In the genomic region with DNA sequence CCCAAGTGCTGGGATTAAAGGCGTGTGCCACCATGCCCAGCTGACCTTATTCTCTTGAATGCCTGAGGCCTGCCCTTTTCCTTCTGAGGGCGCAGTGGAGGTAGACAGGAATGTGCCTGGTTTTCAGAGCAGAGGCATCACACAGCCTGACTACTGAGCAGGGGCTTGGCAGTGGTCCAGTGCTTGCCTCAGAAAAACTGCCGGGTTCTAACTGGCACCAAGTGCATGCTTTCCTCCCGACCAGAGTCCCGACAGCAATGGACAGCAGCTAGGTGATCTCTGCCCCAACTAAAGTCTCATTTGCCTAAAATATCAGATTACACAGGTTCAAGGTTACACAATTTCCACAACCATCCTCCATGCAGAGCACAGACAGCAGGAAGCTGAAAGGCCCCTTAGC, we compare ENCODE assay signal across 9 mouse cellular contexts. TPM values are rescaled to one million over a fixed set of nuclear protein-coding genes. Genes with fewer than 3 reads are reported as not detected.
DNase-seq lines count a peak whose midpoint lies in the region; ATAC-seq and TF ChIP-seq lines count a peak whose summit lies in the region.
"Had no signal": no experiment of that assay in that cellular context is flagged by ENCODE, and none has a peak within 500 bp of the region (broad histone marks: within the 10 kb centered on the region; RNA-seq: fewer than 3 reads in every experiment).

No protein-coding gene starts in this region.

- TF ChIP-seq CTCF in brain, embryonic 14.5 days (IDR thresholded peaks at IDR 0.05; ENCODE audit: borderline replicate concordance, extremely low read depth, insufficient read depth, insufficient read length): no peak

- 27% methylated on average over 5 of the region's 5 CpGs for WGBS in heart, embryonic 15.5 days
- WGBS in heart, embryonic 10.5 days: 72% methylated on average over 5 of the region's 5 CpGs

- peaks cover 5% of the 10 kb centered on the region; the same call in 1 of the 2 replicates for H3K4me1 ChIP-seq in heart, embryonic 15.5 days (replicated peaks)
- H3K4me1 ChIP-seq in heart, embryonic 10.5 days: no peaks in the 10 kb centered on the region; the same call in 1 of the 2 replicates

- peaks cover 31% of the 10 kb centered on the region for H3K36me3 ChIP-seq in heart, embryonic 15.5 days
- H3K36me3 ChIP-seq in heart, embryonic 10.5 days: peaks cover 39% of the 10 kb centered on the region

- H3K4me2 ChIP-seq in heart, embryonic 15.5 days: no peak overlapping the region

- H3K9me3 ChIP-seq in heart, embryonic 15.5 days (replicated peaks): no peaks in the 10 kb centered on the region
- H3K9me3 ChIP-seq in heart, embryonic 10.5 days: no peaks in the 10 kb centered on the region

- TF ChIP-seq POLR2A in brain, embryonic 14.5 days (IDR thresholded peaks at IDR 0.05; ENCODE audit: borderline replicate concordance, extremely low read depth, insufficient read depth, insufficient read length, poor library complexity, severe bottlenecking): no peak

- H3K27me3 ChIP-seq in heart, embryonic 15.5 days: no peaks in the 10 kb centered on the region
- no peaks in the 10 kb centered on the region for H3K27me3 ChIP-seq in heart, embryonic 10.5 days (ENCODE audit: insufficient read depth, poor library complexity, severe bottlenecking)

- no peak overlapping the region for H3K9ac ChIP-seq in heart, embryonic 15.5 days

- no peak for DNase-seq in heart, adult 9 months (ENCODE audit: low spot score in 2 of 2)
- peak; percentile 75 for DNase-seq in MN1 (ENCODE audit: low spot score)
- DNase-seq in brain, embryonic 14.5 days (ENCODE audit: low read depth): peak; percentile 38
- DNase-seq in layer of hippocampus, postnatal 36 days: peak; percentile 26 to 41
- no peak for DNase-seq in gastrocnemius, postnatal 25 days
- no peak for DNase-seq in embryo, embryonic 9.5 days (ENCODE audit: extremely low spot score)
- DNase-seq in heart, embryonic 10.5 days (ENCODE audit: low spot score): no peak
- DNase-seq: retina, postnatal 1 day had no signal

- H3K4me3 ChIP-seq in heart, embryonic 15.5 days: no peak overlapping the region
- H3K4me3 ChIP-seq in heart, embryonic 10.5 days: no peak overlapping the region

- 0 out of 2 replicates have a peak, but pooled peaks have one; percentile 8 for ATAC-seq in heart, embryonic 15.5 days (replicated peaks; ENCODE audit: insufficient number of reproducible peaks, insufficient read depth, low FRiP score, low read depth)

- no peak overlapping the region for H3K27ac ChIP-seq in heart, embryonic 15.5 days
- no peak overlapping the region for H3K27ac ChIP-seq in heart, embryonic 10.5 days

RNA-seq across cellular contexts. Expression of a gene that starts 8.7 kb away (rescaled TPM):
- polyA plus RNA-seq in heart, embryonic 15.5 days (2015; fragmentation: Nextera tagmentation; extraction: Ambion mirVana): 59.4 and 78.8 TPM in 2 replicates
- 56.6 and 62.0 TPM in 2 replicates for polyA plus RNA-seq in brain, embryonic 14.5 days (2012; rRNA removed)
- total RNA-seq in layer of hippocampus, postnatal 36 days (2021): 10 to 100 TPM; 48.1 to 48.3 TPM
- 10 to 100 TPM; 32.7 to 33.3 TPM for total RNA-seq in gastrocnemius, postnatal 25 days (2021)
- 115 and 161 TPM in 2 replicates for polyA plus RNA-seq in heart, embryonic 10.5 days (2016; fragmentation: Nextera tagmentation; extraction: Ambion mirVana)

RNA-seq across cellular contexts. Expression of a gene that starts 8.7 kb away (rescaled TPM):
- polyA plus RNA-seq in heart, embryonic 15.5 days (2015; fragmentation: Nextera tagmentation; extraction: Ambion mirVana): 35.4 and 40.1 TPM in 2 replicates
- 48.1 and 56.0 TPM in 2 replicates for polyA plus RNA-seq in brain, embryonic 14.5 days (2012; rRNA removed)
- total RNA-seq in layer of hippocampus, postnatal 36 days (2021): 10 to 100 TPM; 87.9 to 89.8 TPM
- 10 to 100 TPM; 26.3 to 28.4 TPM for total RNA-seq in gastrocnemius, postnatal 25 days (2021)
- 37.9 and 56.6 TPM in 2 replicates for polyA plus RNA-seq in heart, embryonic 10.5 days (2016; fragmentation: Nextera tagmentation; extraction: Ambion mirVana)

RNA-seq across cellular contexts. Expression of a gene that starts 8.7 kb away (rescaled TPM):
- 49.1 and 65.6 TPM in 2 replicates for polyA plus RNA-seq in heart, embryonic 15.5 days (2015; fragmentation: Nextera tagmentation; extraction: Ambion mirVana)
- 200 and 228 TPM in 2 replicates for polyA plus RNA-seq in brain, embryonic 14.5 days (2012; rRNA removed)
- 100 to 1,000 TPM; 149 to 168 TPM for total RNA-seq in layer of hippocampus, postnatal 36 days (2021)
- total RNA-seq in gastrocnemius, postnatal 25 days (2021): 10 to 100 TPM; 79.0 to 90.6 TPM
- 61.1 and 75.4 TPM in 2 replicates for polyA plus RNA-seq in heart, embryonic 10.5 days (2016; fragmentation: Nextera tagmentation; extraction: Ambion mirVana)

RNA-seq across cellular contexts. Expression of a gene that starts 33.2 kb away (rescaled TPM):
- polyA plus RNA-seq in heart, embryonic 15.5 days (2015; fragmentation: Nextera tagmentation; extraction: Ambion mirVana): 58.1 and 76.7 TPM in 2 replicates
- 16.5 and 22.4 TPM in 2 replicates for polyA plus RNA-seq in brain, embryonic 14.5 days (2012; rRNA removed)
- total RNA-seq in layer of hippocampus, postnatal 36 days (2021): 10 to 100 TPM; 32.1 to 32.3 TPM
- total RNA-seq in gastrocnemius, postnatal 25 days (2021): 10 to 100 TPM; 30.5 to 35.9 TPM
- polyA plus RNA-seq in heart, embryonic 10.5 days (2016; fragmentation: Nextera tagmentation; extraction: Ambion mirVana): 60.1 and 72.5 TPM in 2 replicates

RNA-seq across cellular contexts. Expression of a gene that starts 33.2 kb away (rescaled TPM):
- 6.8 and 9.6 TPM in 2 replicates for polyA plus RNA-seq in heart, embryonic 15.5 days (2015; fragmentation: Nextera tagmentation; extraction: Ambion mirVana)
- polyA plus RNA-seq in brain, embryonic 14.5 days (2012; rRNA removed): 21.7 and 27.3 TPM in 2 replicates
- total RNA-seq in layer of hippocampus, postnatal 36 days (2021): 10 to 100 TPM; 11.9 to 13.2 TPM
- total RNA-seq in gastrocnemius, postnatal 25 days (2021): 1 to 10 TPM; 4.9 to 6.9 TPM
- polyA plus RNA-seq in heart, embryonic 10.5 days (2016; fragmentation: Nextera tagmentation; extraction: Ambion mirVana): 12.7 and 13.9 TPM in 2 replicates

Comparison
In these comparisons a context has a peak if more than half of its experiments do, and no peak if none do; other contexts are left out.
1. DNase-seq: peak in MN1 (single experiment), brain, embryonic 14.5 days (single experiment) and layer of hippocampus, postnatal 36 days (2 of 2); none in heart, adult 9 months (0 of 2), gastrocnemius, postnatal 25 days (single experiment), embryo, embryonic 9.5 days (single experiment) and heart, embryonic 10.5 days (single experiment).